Mouse (Mus musculus): Measurements from ENCODE around the gene Fntb.

Fntb gene

GRCm38 (mm10) chr12:76954698-76955423 is 189.5 kb downstream of the Fntb start:
- peak in 1 of 2 experiments; percentile 9 for DNase-seq (ENCODE audit: low spot score in 2 of 2)

GRCm38 (mm10) chr12:76957688-76958087 is 192.3 kb downstream of the Fntb start:
- DNase-seq (ENCODE audit: low spot score in 2 of 2), result peak; percentile 71 to 76

GRCm38 (mm10) chr12:76961052-76961931 is 195.9 kb downstream of the Fntb start:
- no peak for DNase-seq (ENCODE audit: low spot score in 2 of 2)

GRCm38 (mm10) chr12:76961932-76962891 is 196.8 kb downstream of the Fntb start, which contains the start of gene Max:
Max (minus strand) TSS chr12:76962201.
- peak; percentile 98 to 99 for DNase-seq (ENCODE audit: low spot score in 2 of 2)

GRCm38 (mm10) chr12:76965089-76965488 is 199.7 kb downstream of the Fntb start:
- no peak for DNase-seq (ENCODE audit: low spot score in 2 of 2)

GRCm38 (mm10) chr12:76965876-76966275 is 200.5 kb downstream of the Fntb start:
- DNase-seq (ENCODE audit: low spot score in 2 of 2), result no peak
